Mouse (Mus musculus) lung, adult 2 months (tissue): ENCODE data around the gene Nudt4.

Experiments used
- CTCF ChIP-seq: fragments of 200-500 bp; IDR thresholded peaks from 2 replicates; pipeline ENCODE4 v1.5.1; 2011; ENCODE audit warnings: mild to moderate bottlenecking, low read length, control low read depth; ENCODE audit not compliant: insufficient read depth
- POLR2A ChIP-seq: fragments of 200-500 bp; IDR thresholded peaks from 2 replicates; pipeline ENCODE4 v1.6.1; 2011; ENCODE audit warnings: low read depth, mild to moderate bottlenecking, control low read depth, low read length, borderline replicate concordance; ENCODE audit errors: extremely low read depth

DNA sequence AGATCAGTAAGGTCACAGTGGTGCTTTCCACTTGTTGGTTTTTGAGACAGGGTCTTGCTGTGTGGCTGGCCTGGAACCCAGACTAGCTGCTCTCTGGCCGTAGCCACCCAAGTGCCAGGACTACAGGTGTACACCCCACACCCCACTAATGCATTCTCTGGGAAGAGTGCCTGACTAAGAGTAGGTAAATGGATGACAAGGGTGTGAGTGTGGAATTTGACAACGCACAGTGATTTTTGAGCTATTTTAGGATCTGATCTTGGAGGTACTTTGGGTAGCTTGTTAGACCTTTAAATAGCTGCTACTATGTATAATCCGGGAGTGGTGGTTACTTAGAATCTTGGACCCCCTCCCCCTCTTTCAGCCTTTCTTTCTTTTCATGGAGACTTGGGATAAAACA, 24.7 kb downstream of the Nudt4 start:
- no peak for TF ChIP-seq POLR2A
- TF ChIP-seq CTCF, result no peak
